8 mouse cellular contexts compared by ENCODE assay signal in the genomic region with DNA sequence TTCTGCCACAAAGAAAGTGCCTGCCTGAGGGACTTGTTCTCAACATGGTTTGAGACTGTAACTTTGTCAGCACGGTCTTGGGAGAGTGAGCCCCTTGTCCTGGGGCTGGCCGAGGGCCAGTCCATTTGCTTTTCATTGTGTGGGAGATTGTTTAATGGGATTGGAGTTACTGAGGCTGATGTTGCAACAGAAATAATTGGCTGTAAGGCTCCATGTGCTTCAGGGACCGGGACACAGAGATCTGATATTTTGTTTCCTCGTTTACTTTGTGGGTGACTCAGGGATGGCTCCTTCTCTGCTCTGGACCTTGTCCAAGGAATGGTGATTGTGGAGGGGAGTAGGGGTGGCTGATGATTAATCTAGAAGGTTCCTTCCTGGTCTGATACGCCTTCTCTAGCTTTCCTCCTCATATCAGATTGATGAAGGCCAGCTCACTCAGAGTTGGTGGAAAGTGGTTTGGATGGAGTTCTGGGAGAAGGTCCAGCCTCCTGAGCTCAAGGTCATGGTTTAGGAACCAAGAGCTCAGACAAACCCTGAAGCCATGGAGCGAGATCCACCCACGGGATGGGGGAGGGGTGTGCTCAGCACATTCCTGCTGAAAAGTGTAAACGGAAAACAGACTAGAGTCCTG. TPM values are rescaled to one million over a fixed set of nuclear protein-coding genes. Genes with fewer than 3 reads are reported as not detected.
A peak's percentile ranks its signal among the peaks of the same experiment; 100 is the strongest.
DNase-seq lines count a peak whose midpoint lies in the region; ATAC-seq lines count a peak whose summit lies in the region.
"Had no signal": no experiment of that assay in that cellular context is flagged by ENCODE, and none has a peak within 500 bp of the region (broad histone marks: within the 10 kb centered on the region; RNA-seq: fewer than 3 reads in every experiment).

No protein-coding gene starts in this region.

- H3K9me3 ChIP-seq in hindbrain, embryonic 16.5 days (ENCODE audit: control insufficient read depth, low read length) = no peaks in the 10 kb centered on the region
- H3K9me3 ChIP-seq in forebrain, embryonic 10.5 days = no peaks in the 10 kb centered on the region

- no peak overlapping the region for H3K27ac ChIP-seq in hindbrain, embryonic 16.5 days (ENCODE audit: low read depth, low read length)
- H3K27ac ChIP-seq in forebrain, embryonic 10.5 days = no peak overlapping the region

- intact Hi-C loops in heart, postnatal 25 days (cut with DNase I) = loop anchor here (2.0 kb wide), 2 partner anchors 15 to 23 kb away; no protein-coding TSS in a partner anchor

- H3K4me2 ChIP-seq in hindbrain, embryonic 16.5 days (ENCODE audit: low read length) = no peak overlapping the region

- H3K36me3 ChIP-seq in hindbrain, embryonic 16.5 days (ENCODE audit: control insufficient read depth, insufficient read depth, low read length) = no peaks in the 10 kb centered on the region
- no peaks in the 10 kb centered on the region for H3K36me3 ChIP-seq in forebrain, embryonic 10.5 days (replicated peaks)

- WGBS in hindbrain, embryonic 16.5 days = 73% methylated on average over 8 of the region's 8 CpGs
- 86% methylated on average over 8 of the region's 8 CpGs for WGBS in forebrain, embryonic 10.5 days

- no peaks in the 10 kb centered on the region for H3K27me3 ChIP-seq in hindbrain, embryonic 16.5 days (replicated peaks; ENCODE audit: control insufficient read depth, insufficient read depth, low read length)
- H3K27me3 ChIP-seq in forebrain, embryonic 10.5 days (ENCODE audit: poor library complexity, severe bottlenecking) = no peaks in the 10 kb centered on the region

- H3K9ac ChIP-seq in hindbrain, embryonic 16.5 days (ENCODE audit: low read depth, low read length) = no peak overlapping the region

- no peaks in the 10 kb centered on the region for H3K4me1 ChIP-seq in hindbrain, embryonic 16.5 days (ENCODE audit: control insufficient read depth, insufficient read depth, low read depth, low read length)
- H3K4me1 ChIP-seq in forebrain, embryonic 10.5 days = peaks cover 8% of the 10 kb centered on the region; the same call in 1 of the 2 replicates

- no peak overlapping the region for H3K4me3 ChIP-seq in hindbrain, embryonic 16.5 days (ENCODE audit: low read length)
- no peak overlapping the region for H3K4me3 ChIP-seq in forebrain, embryonic 10.5 days

- DNase-seq in 416B (ENCODE audit: low read depth) = peak; percentile 30
- DNase-seq in adrenal gland, adult 8-10 months = peak; percentile 37
- DNase-seq in heart, postnatal 25 days (ENCODE audit: low spot score) = peak; percentile 49
- peak; percentile 48 for DNase-seq in lung, postnatal 14 days
- no peak for DNase-seq in forebrain, embryonic 10.5 days (ENCODE audit: extremely low spot score, low spot score)

- ATAC-seq in monocyte, adult 5-6 weeks (replicated peaks; ENCODE audit: insufficient number of reproducible peaks, low FRiP score, low TSS enrichment, poor library complexity, severe bottlenecking) = no peak
- ATAC-seq in hindbrain, embryonic 16.5 days = no peak

RNA-seq across cellular contexts. Expression of gene Col15a1, which starts 56.3 kb away (rescaled TPM):
- total RNA-seq in adrenal gland, adult 8-10 months (2022) = 10 to 100 TPM in 3 of 4 experiments, 1 to 10 TPM in 1; 8.0 to 93.5 (median 30.0) TPM
- total RNA-seq in heart, postnatal 25 days (2021) = 100 to 1,000 TPM; 132 to 168 TPM
- 0.38 to 6.7 TPM (median 0.39 TPM) in 3 replicates for total RNA-seq in monocyte, adult 5-6 weeks (2017)
- polyA plus RNA-seq in hindbrain, embryonic 16.5 days (2015; fragmentation: Nextera tagmentation; extraction: Ambion mirVana) = 3.4 and 4.7 TPM in 2 replicates
- polyA plus RNA-seq in forebrain, embryonic 10.5 days (2016; fragmentation: Nextera tagmentation; extraction: Ambion mirVana) = 4.3 and 4.5 TPM in 2 replicates
- total RNA-seq: neutrophil, adult 5-6 weeks had no signal

RNA-seq across cellular contexts. Expression of gene Galnt12, which starts 60.0 kb away (rescaled TPM):
- total RNA-seq in adrenal gland, adult 8-10 months (2022) = 1 to 10 TPM in 2 of 4 experiments, under 1 TPM in 2; 0.67 to 1.3 (median 0.98) TPM
- total RNA-seq in heart, postnatal 25 days (2021) = under 1 TPM; 0.18 to 0.39 TPM
- total RNA-seq in monocyte, adult 5-6 weeks (2017) = 4.6 to 9.7 TPM (median 5.0 TPM) in 3 replicates
- polyA plus RNA-seq in hindbrain, embryonic 16.5 days (2015; fragmentation: Nextera tagmentation; extraction: Ambion mirVana) = 0.97 and 1.1 TPM in 2 replicates
- 15.8 and 17.6 TPM in 2 replicates for polyA plus RNA-seq in forebrain, embryonic 10.5 days (2016; fragmentation: Nextera tagmentation; extraction: Ambion mirVana)
